Mouse (Mus musculus) erythroblast, embryonic 14.5 days (primary cell): ENCODE results near the gene Slc16a4.

Source experiments
- GATA1 ChIP-seq: IDR thresholded peaks from 2 replicates; pipeline ENCODE4 v1.6.1; 2012; ENCODE audit warnings: low read length, inconsistent platforms, mixed read lengths
- TAL1 ChIP-seq: IDR thresholded peaks from 3 replicates; pipeline ENCODE4 v1.6.1; 2012; ENCODE audit warnings: low read length, inconsistent platforms, mixed read lengths

GRCm38 (mm10) chr3:107260956-107261850 lies 29.8 kb upstream of the Slc16a4 start:
- TF ChIP-seq TAL1 (no peak), GATA1 (no peak)
